Mouse (Mus musculus) cerebellum, adult 18-20 months (tissue): ENCODE measurements at regions not wholly inside any gene's neighbourhood (a gene's known extent, or its start where the extent isn't known, plus 50 kb on each side); places are given as distances from the start of the nearest gene placed in this dataset.
"Not testable (repeated sequence)": the region's sequence is repeated elsewhere in the genome, so short reads cannot be mapped to it uniquely, and the experiment has no call there.

Experiments used
- DNase-seq, 2 experiments: peaks; one replicate each; pipeline ENCODE4 v3.0.0; 2021

GRCm38 (mm10) chr1:108132006-108132405 lies 542.2 kb downstream of the Serpinb8 start:
- no peak for DNase-seq

- DNase-seq, result not testable (repeated sequence)
Measured at GRCm38 (mm10) chr1:108135346-108135745, 545.5 kb downstream of the Serpinb8 start.

GRCm38 (mm10) chr1:108144114-108144513 lies 554.3 kb downstream of the Serpinb8 start:
- no peak for DNase-seq

GRCm38 (mm10) chr1:108181350-108182167 lies 591.8 kb downstream of the Serpinb8 start:
- no peak for DNase-seq

GRCm38 (mm10) chr1:108182168-108182539 lies 592.3 kb downstream of the Serpinb8 start:
- no peak for DNase-seq

GRCm38 (mm10) chr1:108224047-108224446 lies 634.2 kb downstream of the Serpinb8 start:
- no peak for DNase-seq

- no peak for DNase-seq
Measured at GRCm38 (mm10) chr1:108240152-108240551, 650.3 kb downstream of the Serpinb8 start.

GRCm38 (mm10) chr1:108255147-108255546 lies 665.3 kb downstream of the Serpinb8 start:
- DNase-seq, result no peak

- DNase-seq, result no peak
Measured at GRCm38 (mm10) chr1:108259355-108259754, 669.5 kb downstream of the Serpinb8 start.

GRCm38 (mm10) chr1:108282099-108282498 lies 692.3 kb downstream of the Serpinb8 start:
- no peak for DNase-seq

- no peak for DNase-seq
Measured at GRCm38 (mm10) chr1:108286571-108286970, 696.8 kb downstream of the Serpinb8 start.
